Mouse (Mus musculus) stomach, embryonic 16.5 days (tissue): ENCODE results near the gene Acrbp. TPM values are rescaled to one million over a fixed set of nuclear protein-coding genes. Genes with fewer than 3 reads are reported as not detected.

Experiments
- ATAC-seq: fragments of 200-750 bp; cut with Nextera tagmentation; 2 replicates; pipeline ENCODE4 v1.8.0; 2017; ENCODE audit warnings: moderate number of reproducible peaks, moderate TSS enrichment; ENCODE audit not compliant: insufficient read depth, low FRiP score
- H3K27ac ChIP-seq: fragments of 300-500 bp; sonication (generic); 2 replicates; pipeline ENCODE4 v1.5.1; 2014; ENCODE audit warnings: low read length
- H3K27me3 ChIP-seq: fragments of 300-500 bp; sonication (generic); 2 replicates; pipeline ENCODE4 v1.6.1; 2014; ENCODE audit warnings: low read length, control low read depth, mixed read lengths; ENCODE audit not compliant: control insufficient read depth, insufficient read depth
- H3K36me3 ChIP-seq: fragments of 300-500 bp; sonication (generic); 2 replicates; pipeline ENCODE4 v1.6.1; 2014; ENCODE audit warnings: low read length; ENCODE audit not compliant: control insufficient read depth, insufficient read depth
- H3K4me1 ChIP-seq: fragments of 300-500 bp; sonication (generic); 2 replicates; pipeline ENCODE4 v1.6.1; 2014; ENCODE audit warnings: low read length, control low read depth, mixed read lengths; ENCODE audit not compliant: control insufficient read depth, insufficient read depth
- H3K4me2 ChIP-seq: fragments of 300-500 bp; sonication (generic); 2 replicates; pipeline ENCODE4 v1.6.1; 2014; ENCODE audit warnings: low read depth, low read length, mixed read lengths
- H3K4me3 ChIP-seq: fragments of 300-500 bp; sonication (generic); replicated peaks from 2 replicates; pipeline ENCODE4 v1.5.1; 2014; ENCODE audit warnings: mild to moderate bottlenecking, low read length
- H3K9ac ChIP-seq: fragments of 300-500 bp; sonication (generic); 2 replicates; pipeline ENCODE4 v1.6.1; 2014; ENCODE audit warnings: low read length
- H3K9me3 ChIP-seq: fragments of 300-500 bp; sonication (generic); replicated peaks from 2 replicates; pipeline ENCODE4 v1.6.1; 2016; ENCODE audit warnings: low read length, control low read depth; ENCODE audit not compliant: control insufficient read depth
- WGBS: fragments of 180-500 bp; shearing (Covaris S2); extraction: QIAGEN DNeasy Blood & Tissue Kit; methylation state at CpG from one replicate; pipeline ENCODE4 v1.1.7; 2014; 5-methylcytosine and 5-hydroxymethylcytosine counted together
- microRNA-seq: library from miRNA; unstranded; fragments of <30 nt; microRNA quantifications from one replicate; pipeline ENCODE4, GENCODE M21; 2016
- polyA plus RNA-seq: library from polyadenylated mRNA; unstranded; fragments of >200 nt; fragmentation: Nextera tagmentation; extraction: Ambion mirVana; gene quantifications from 2 replicates; pipeline ENCODE4 v1.2.1, GENCODE M21; 2015

The Acrbp gene
- polyA plus RNA-seq, 1 experiment from 2014 or later = 10.6 TPM

- H3K9ac ChIP-seq = no peak overlapping the region
- WGBS = 80% methylated on average over 9 of the region's 9 CpGs
- H3K27me3 ChIP-seq = no peaks in the 10 kb centered on the region
- H3K4me1 ChIP-seq = peaks cover 28% of the 10 kb centered on the region
- H3K9me3 ChIP-seq = no peaks in the 10 kb centered on the region
- no peak for ATAC-seq
- no peak overlapping the region for H3K4me2 ChIP-seq
- H3K36me3 ChIP-seq = peaks cover 46% of the 10 kb centered on the region
- H3K4me3 ChIP-seq = no peak overlapping the region
- no peak overlapping the region for H3K27ac ChIP-seq
Observed at GRCm38 (mm10) chr6:125101444-125101843, 52.0 kb downstream of the Acrbp start.

GRCm38 (mm10) chr6:125104223-125104622 is 54.7 kb downstream of the Acrbp start:
- Histone ChIP-seq H3K9ac (no peak overlapping the region), H3K4me2 (no peak overlapping the region), H3K27me3 (no peaks in the 10 kb centered on the region), H3K4me1 (peaks cover 10% of the 10 kb centered on the region), H3K4me3 (no peak overlapping the region), H3K27ac (no peak overlapping the region), H3K36me3 (peaks cover 73% of the 10 kb centered on the region), H3K9me3 (no peaks in the 10 kb centered on the region)
- no peak; the same call in 1 of the 2 replicates for ATAC-seq
- WGBS = 82% methylated on average over 4 of the region's 4 CpGs

GRCm38 (mm10) chr6:125107705-125108104 is 58.2 kb downstream of the Acrbp start:
- Histone ChIP-seq H3K9me3 (no peaks in the 10 kb centered on the region), H3K4me3 (no peak overlapping the region), H3K9ac (no peak overlapping the region), H3K36me3 (peaks cover 79% of the 10 kb centered on the region), H3K27me3 (no peaks in the 10 kb centered on the region), H3K27ac (no peak overlapping the region), H3K4me2 (no peak overlapping the region), H3K4me1 (no peaks in the 10 kb centered on the region)
- WGBS = 92% methylated on average over 2 of the region's 2 CpGs
- ATAC-seq = no peak

- Histone ChIP-seq H3K4me1 (no peaks in the 10 kb centered on the region), H3K4me3 (no peak overlapping the region), H3K9ac (no peak overlapping the region), H3K27me3 (no peaks in the 10 kb centered on the region), H3K27ac (no peak overlapping the region), H3K9me3 (no peaks in the 10 kb centered on the region), H3K36me3 (peaks cover 85% of the 10 kb centered on the region), H3K4me2 (no peak overlapping the region)
- WGBS = 80% methylated on average over 14 of the region's 14 CpGs
- ATAC-seq = no peak
Observed at GRCm38 (mm10) chr6:125109371-125109770, 59.9 kb downstream of the Acrbp start.

- no peak for ATAC-seq
- H3K4me2 ChIP-seq = no peak overlapping the region
- no peak overlapping the region for H3K27ac ChIP-seq
- H3K9ac ChIP-seq = no peak overlapping the region
- no peaks in the 10 kb centered on the region for H3K9me3 ChIP-seq
- H3K4me1 ChIP-seq = no peaks in the 10 kb centered on the region
- H3K4me3 ChIP-seq = no peak overlapping the region
- H3K27me3 ChIP-seq = no peaks in the 10 kb centered on the region
- WGBS = 89% methylated on average over 7 of the region's 7 CpGs
- H3K36me3 ChIP-seq = peaks cover 76% of the 10 kb centered on the region
Observed at GRCm38 (mm10) chr6:125110927-125111326, 61.4 kb downstream of the Acrbp start.

GRCm38 (mm10) chr6:125112553-125112952 is 63.1 kb downstream of the Acrbp start:
- no peak overlapping the region for H3K9ac ChIP-seq
- no peaks in the 10 kb centered on the region for H3K9me3 ChIP-seq
- H3K4me1 ChIP-seq = no peaks in the 10 kb centered on the region
- ATAC-seq = no peak
- H3K36me3 ChIP-seq = peaks cover 70% of the 10 kb centered on the region
- H3K27ac ChIP-seq = no peak overlapping the region
- WGBS = 90% methylated on average over 11 of the region's 11 CpGs
- no peak overlapping the region for H3K4me2 ChIP-seq
- no peak overlapping the region for H3K4me3 ChIP-seq
- no peaks in the 10 kb centered on the region for H3K27me3 ChIP-seq

Small RNA genes lying within 50 kb of the gene (microRNA-seq; reads per million reads assigned to microRNA genes)
- gene Mir7045 = 0.50 reads per million

Other genes with a start within 250 kb of the Acrbp start
- 14.8 and 15.1 TPM in 2 replicates for gene Spsb2, start 241.0 kb upstream of the Acrbp start, polyA plus RNA-seq
- 938 and 959 TPM in 2 replicates for gene Tpi1, start 235.4 kb upstream of the Acrbp start, polyA plus RNA-seq
- 128 and 139 TPM in 2 replicates for gene Usp5, start 220.2 kb upstream of the Acrbp start, polyA plus RNA-seq
- gene Cdca3, start 220.1 kb upstream of the Acrbp start, polyA plus RNA-seq = 129 and 138 TPM in 2 replicates
- gene Gnb3, start 209.4 kb upstream of the Acrbp start, polyA plus RNA-seq = 0.66 and 1.5 TPM in 2 replicates
- gene P3h3, start 191.9 kb upstream of the Acrbp start, polyA plus RNA-seq = 9.9 and 11.5 TPM in 2 replicates
- 1.1 and 1.7 TPM in 2 replicates for gene Gpr162, start 185.7 kb upstream of the Acrbp start, polyA plus RNA-seq
- gene Cd4, start 161.5 kb upstream of the Acrbp start, polyA plus RNA-seq = 0.46 TPM in 2 replicates
- gene Lag3, start 138.0 kb upstream of the Acrbp start, polyA plus RNA-seq = 1.2 and 1.3 TPM in 2 replicates
- 177 and 180 TPM in 2 replicates for gene Ptms, start 129.6 kb upstream of the Acrbp start, polyA plus RNA-seq
- 283 and 299 TPM in 2 replicates for gene Mlf2, start 118.3 kb upstream of the Acrbp start, polyA plus RNA-seq
- gene Cops7a, start 84.2 kb upstream of the Acrbp start, polyA plus RNA-seq = 140 and 156 TPM in 2 replicates
- 4.0 and 4.2 TPM in 2 replicates for gene Pianp, start 53.0 kb upstream of the Acrbp start, polyA plus RNA-seq
- gene Zfp384, start 40.5 kb upstream of the Acrbp start, polyA plus RNA-seq = 9.3 and 12.8 TPM in 2 replicates
- gene Ing4, start 9.9 kb upstream of the Acrbp start, polyA plus RNA-seq = 114 and 115 TPM in 2 replicates
- 9.5 and 13.6 TPM in 2 replicates for gene Lpar5, start 18.2 kb downstream of the Acrbp start, polyA plus RNA-seq
- 42.6 and 46.3 TPM in 2 replicates for gene Chd4, start 46.3 kb downstream of the Acrbp start, polyA plus RNA-seq
- 56.6 and 57.9 TPM in 2 replicates for gene Nop2, start 82.2 kb downstream of the Acrbp start, polyA plus RNA-seq
- 6.0 and 8.8 TPM in 2 replicates for gene Iffo1, start 95.6 kb downstream of the Acrbp start, polyA plus RNA-seq
- gene Gapdh, start 116.8 kb downstream of the Acrbp start, polyA plus RNA-seq = 1,523 and 1,787 TPM in 2 replicates
- gene Ncapd2, start 142.0 kb downstream of the Acrbp start, polyA plus RNA-seq = 90.3 and 102 TPM in 2 replicates
- 212 and 232 TPM in 2 replicates for gene Mrpl51, start 142.1 kb downstream of the Acrbp start, polyA plus RNA-seq
- gene Vamp1, start 165.9 kb downstream of the Acrbp start, polyA plus RNA-seq = 6.9 and 7.4 TPM in 2 replicates
- gene Tapbpl, start 182.2 kb downstream of the Acrbp start, polyA plus RNA-seq = 9.0 and 9.6 TPM in 2 replicates
- 2.5 and 2.7 TPM in 2 replicates for gene Cd27, start 187.3 kb downstream of the Acrbp start, polyA plus RNA-seq
- 0.26 TPM in 1 of 2 replicates, not detected in the other for gene Tuba3a, start 236.4 kb downstream of the Acrbp start, polyA plus RNA-seq